8 mouse cellular contexts compared by ENCODE assay signal in the genomic region with DNA sequence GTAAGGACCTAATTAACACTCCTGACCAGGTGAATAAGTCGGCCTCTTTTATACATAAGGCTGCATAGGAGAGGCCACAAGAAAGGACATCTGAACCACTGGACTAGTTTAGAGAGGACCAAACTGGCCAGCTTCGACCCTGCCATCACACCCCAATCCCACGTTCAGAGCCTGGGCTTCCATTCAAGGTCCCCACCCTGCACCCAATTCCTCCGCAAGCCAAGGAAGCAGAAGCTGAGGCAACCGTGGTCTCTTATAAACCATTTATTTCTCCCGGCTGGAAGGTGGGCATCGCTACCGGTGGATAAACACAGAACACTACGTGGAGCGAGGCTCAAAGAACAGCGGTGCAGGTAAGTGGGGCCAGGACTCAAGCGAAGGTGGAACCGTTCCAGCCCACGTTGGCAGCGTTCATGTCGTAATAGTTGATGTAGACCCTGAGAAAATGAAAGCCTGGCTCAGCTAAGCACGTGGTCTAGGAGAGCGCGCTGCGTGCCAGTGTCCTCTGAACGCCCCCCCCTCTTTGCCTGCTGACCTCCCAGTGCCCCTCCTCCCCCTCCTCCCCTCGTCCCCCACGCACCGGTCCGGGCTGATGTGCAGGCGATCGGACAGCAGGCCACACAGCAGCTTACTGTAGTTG. TPM values are rescaled to one million over a fixed set of nuclear protein-coding genes. Genes with fewer than 3 reads are reported as not detected.
A peak's percentile ranks its signal among the peaks of the same experiment; 100 is the strongest.
DNase-seq lines count a peak whose midpoint lies in the region; ATAC-seq lines count a peak whose summit lies in the region.

No protein-coding gene starts in this region.

- 2% methylated on average over 27 of the region's 27 CpGs for WGBS in embryonic facial prominence, embryonic 15.5 days
- WGBS in intestine, embryonic 15.5 days: 2% methylated on average over 27 of the region's 27 CpGs
- WGBS in lung, embryonic 15.5 days: 3% methylated on average over 27 of the region's 27 CpGs

- no peaks in the 10 kb centered on the region for H3K27me3 ChIP-seq in embryonic facial prominence, embryonic 15.5 days
- no peaks in the 10 kb centered on the region for H3K27me3 ChIP-seq in intestine, embryonic 15.5 days (replicated peaks)
- H3K27me3 ChIP-seq in lung, embryonic 15.5 days: no peaks in the 10 kb centered on the region

- H3K4me2 ChIP-seq in embryonic facial prominence, embryonic 15.5 days (replicated peaks): peak overlapping the region; percentile 57
- peak overlapping the region; percentile 72 for H3K4me2 ChIP-seq in intestine, embryonic 15.5 days (replicated peaks)
- H3K4me2 ChIP-seq in lung, embryonic 15.5 days: peak overlapping the region; percentile 64

- peak overlapping the region; percentile 94 for H3K27ac ChIP-seq in embryonic facial prominence, embryonic 15.5 days (replicated peaks)
- H3K27ac ChIP-seq in intestine, embryonic 15.5 days: peak overlapping the region; percentile 95; the same call in 1 of the 2 replicates
- peak overlapping the region; percentile 97 for H3K27ac ChIP-seq in lung, embryonic 15.5 days

- ATAC-seq in embryonic facial prominence, embryonic 15.5 days (ENCODE audit: insufficient number of reproducible peaks, low FRiP score, low TSS enrichment, low read depth): peak; percentile 40
- ATAC-seq in intestine, embryonic 15.5 days: peak; percentile 58
- peak; percentile 67 for ATAC-seq in lung, embryonic 15.5 days (ENCODE audit: borderline replicate concordance, extremely low read depth, low FRiP score, low TSS enrichment)

- peaks cover 25% of the 10 kb centered on the region for H3K4me1 ChIP-seq in embryonic facial prominence, embryonic 15.5 days
- peaks cover 17% of the 10 kb centered on the region for H3K4me1 ChIP-seq in intestine, embryonic 15.5 days (replicated peaks)
- peaks cover 24% of the 10 kb centered on the region for H3K4me1 ChIP-seq in lung, embryonic 15.5 days

- peaks cover 8% of the 10 kb centered on the region for H3K36me3 ChIP-seq in embryonic facial prominence, embryonic 15.5 days
- H3K36me3 ChIP-seq in intestine, embryonic 15.5 days: peaks cover 8% of the 10 kb centered on the region
- H3K36me3 ChIP-seq in lung, embryonic 15.5 days: peaks cover 10% of the 10 kb centered on the region; the same call in 1 of the 2 replicates

- peak overlapping the region; percentile 77 for H3K4me3 ChIP-seq in embryonic facial prominence, embryonic 15.5 days (replicated peaks)
- peak overlapping the region; percentile 87 for H3K4me3 ChIP-seq in intestine, embryonic 15.5 days (replicated peaks)
- peak overlapping the region; percentile 86 for H3K4me3 ChIP-seq in lung, embryonic 15.5 days

- peak overlapping the region; percentile 18; the same call in 1 of the 2 replicates for H3K9ac ChIP-seq in embryonic facial prominence, embryonic 15.5 days
- peak overlapping the region; percentile 88 for H3K9ac ChIP-seq in intestine, embryonic 15.5 days
- peak overlapping the region; percentile 90 for H3K9ac ChIP-seq in lung, embryonic 15.5 days

- peak; percentile 50 for DNase-seq in layer of hippocampus, adult 9-11 months
- no peak for DNase-seq in layer of hippocampus, postnatal 25 days (ENCODE audit: extremely low spot score in 1 of 2, low spot score in 1 of 2)
- DNase-seq in ZHBTc4 (ENCODE audit: low read depth, low spot score): peak; percentile 46
- peak; percentile 53 for DNase-seq in right cerebral cortex, postnatal 4 days
- no peak for DNase-seq in frontal cortex, postnatal 36 days (ENCODE audit: low spot score in 2 of 2)

- H3K9me3 ChIP-seq in embryonic facial prominence, embryonic 15.5 days (replicated peaks): no peaks in the 10 kb centered on the region
- no peaks in the 10 kb centered on the region for H3K9me3 ChIP-seq in intestine, embryonic 15.5 days
- H3K9me3 ChIP-seq in lung, embryonic 15.5 days: no peaks in the 10 kb centered on the region

RNA-seq across cellular contexts. Expression of a gene that starts 0.8 kb away (rescaled TPM):
- 100 to 1,000 TPM; 420 to 504 TPM for total RNA-seq in layer of hippocampus, postnatal 25 days (2021)
- polyA plus RNA-seq in embryonic facial prominence, embryonic 15.5 days (2015; fragmentation: Nextera tagmentation; extraction: Ambion mirVana): 1,283 and 1,429 TPM in 2 replicates
- polyA plus RNA-seq in intestine, embryonic 15.5 days (2015; fragmentation: Nextera tagmentation; extraction: Ambion mirVana): 2,230 and 2,305 TPM in 2 replicates
- 1,625 and 1,841 TPM in 2 replicates for polyA plus RNA-seq in lung, embryonic 15.5 days (2015; fragmentation: Nextera tagmentation; extraction: Ambion mirVana)

RNA-seq across cellular contexts. Expression of a gene that starts 22.0 kb away (rescaled TPM):
- 1 to 10 TPM; 2.2 to 4.5 TPM for total RNA-seq in layer of hippocampus, postnatal 25 days (2021)
- 9.0 and 11.0 TPM in 2 replicates for polyA plus RNA-seq in embryonic facial prominence, embryonic 15.5 days (2015; fragmentation: Nextera tagmentation; extraction: Ambion mirVana)
- 57.5 and 63.1 TPM in 2 replicates for polyA plus RNA-seq in intestine, embryonic 15.5 days (2015; fragmentation: Nextera tagmentation; extraction: Ambion mirVana)
- 37.3 and 39.1 TPM in 2 replicates for polyA plus RNA-seq in lung, embryonic 15.5 days (2015; fragmentation: Nextera tagmentation; extraction: Ambion mirVana)

RNA-seq across cellular contexts. Expression of a gene that starts 34.0 kb away (rescaled TPM):
- total RNA-seq in layer of hippocampus, postnatal 25 days (2021): 1 to 10 TPM; 3.8 to 4.7 TPM
- polyA plus RNA-seq in embryonic facial prominence, embryonic 15.5 days (2015; fragmentation: Nextera tagmentation; extraction: Ambion mirVana): 2.0 and 3.1 TPM in 2 replicates
- polyA plus RNA-seq in intestine, embryonic 15.5 days (2015; fragmentation: Nextera tagmentation; extraction: Ambion mirVana): 4.4 and 8.5 TPM in 2 replicates
- 1.8 and 2.5 TPM in 2 replicates for polyA plus RNA-seq in lung, embryonic 15.5 days (2015; fragmentation: Nextera tagmentation; extraction: Ambion mirVana)

RNA-seq across cellular contexts. Expression of a gene that starts 36.9 kb away (rescaled TPM):
- not detected for total RNA-seq in layer of hippocampus, postnatal 25 days (2021)
- not detected in 2 replicates for polyA plus RNA-seq in embryonic facial prominence, embryonic 15.5 days (2015; fragmentation: Nextera tagmentation; extraction: Ambion mirVana)
- not detected in 2 replicates for polyA plus RNA-seq in intestine, embryonic 15.5 days (2015; fragmentation: Nextera tagmentation; extraction: Ambion mirVana)
- not detected in 2 replicates for polyA plus RNA-seq in lung, embryonic 15.5 days (2015; fragmentation: Nextera tagmentation; extraction: Ambion mirVana)

Comparison
In these comparisons a context has a peak if more than half of its experiments do, and no peak if none do; other contexts are left out.
1. DNase-seq: peak in layer of hippocampus, adult 9-11 months (single experiment), ZHBTc4 (single experiment) and right cerebral cortex, postnatal 4 days (single experiment); none in layer of hippocampus, postnatal 25 days (0 of 2) and frontal cortex, postnatal 36 days (0 of 2).
2. H3K9ac ChIP-seq: peak in every context shown above with its lines; median percentile 90 in lung, embryonic 15.5 days; 88 in intestine, embryonic 15.5 days; 18 in embryonic facial prominence, embryonic 15.5 days.
3. Peak in every context shown above with its lines, with median percentiles within 50 percentile points of each other: ATAC-seq, H3K27ac ChIP-seq, H3K4me2 ChIP-seq and H3K4me3 ChIP-seq.